Mouse (Mus musculus): ENCODE results near the gene Akap11.

Akap11 gene

DNA sequence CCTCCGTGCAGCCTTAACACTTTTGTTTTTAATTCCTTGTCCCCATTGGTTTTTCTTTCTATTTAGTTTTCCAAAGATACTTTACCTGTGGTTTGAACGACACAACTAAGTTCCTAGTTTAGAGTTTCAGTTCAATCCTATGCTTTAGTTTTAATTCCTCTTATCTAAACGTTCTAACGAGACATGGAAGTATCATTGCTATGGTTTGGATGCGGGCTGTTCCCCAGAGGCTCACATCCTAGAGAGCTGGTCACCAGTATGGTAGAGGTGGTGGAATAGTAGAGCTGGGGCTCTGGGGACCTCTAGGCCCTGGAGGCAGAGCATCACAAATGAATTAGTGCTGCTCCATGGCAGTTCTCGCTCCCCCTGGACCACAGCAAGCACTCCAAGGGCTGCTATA lies 9.7 kb downstream of the Akap11 start:
- DNase-seq, result no peak

DNA sequence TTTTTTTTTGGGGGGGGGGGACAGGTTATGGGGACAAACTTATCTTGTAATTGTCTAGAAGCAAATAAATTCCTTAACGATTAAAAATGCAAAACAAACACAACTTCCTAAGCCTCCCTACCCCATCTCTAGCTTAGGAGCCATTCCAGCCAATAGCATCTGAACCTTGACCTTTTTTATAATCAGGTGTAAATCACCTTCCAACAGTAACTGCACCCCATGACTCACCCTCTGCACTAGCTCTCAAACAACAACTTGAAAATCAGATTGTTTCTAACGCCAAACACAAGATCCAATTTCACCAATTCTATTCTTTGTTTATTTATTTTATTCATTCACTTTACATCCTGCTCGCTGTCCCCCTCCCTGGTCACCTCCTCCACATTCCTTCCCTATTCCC lies 10.1 kb downstream of the Akap11 start:
- no peak for DNase-seq

DNA sequence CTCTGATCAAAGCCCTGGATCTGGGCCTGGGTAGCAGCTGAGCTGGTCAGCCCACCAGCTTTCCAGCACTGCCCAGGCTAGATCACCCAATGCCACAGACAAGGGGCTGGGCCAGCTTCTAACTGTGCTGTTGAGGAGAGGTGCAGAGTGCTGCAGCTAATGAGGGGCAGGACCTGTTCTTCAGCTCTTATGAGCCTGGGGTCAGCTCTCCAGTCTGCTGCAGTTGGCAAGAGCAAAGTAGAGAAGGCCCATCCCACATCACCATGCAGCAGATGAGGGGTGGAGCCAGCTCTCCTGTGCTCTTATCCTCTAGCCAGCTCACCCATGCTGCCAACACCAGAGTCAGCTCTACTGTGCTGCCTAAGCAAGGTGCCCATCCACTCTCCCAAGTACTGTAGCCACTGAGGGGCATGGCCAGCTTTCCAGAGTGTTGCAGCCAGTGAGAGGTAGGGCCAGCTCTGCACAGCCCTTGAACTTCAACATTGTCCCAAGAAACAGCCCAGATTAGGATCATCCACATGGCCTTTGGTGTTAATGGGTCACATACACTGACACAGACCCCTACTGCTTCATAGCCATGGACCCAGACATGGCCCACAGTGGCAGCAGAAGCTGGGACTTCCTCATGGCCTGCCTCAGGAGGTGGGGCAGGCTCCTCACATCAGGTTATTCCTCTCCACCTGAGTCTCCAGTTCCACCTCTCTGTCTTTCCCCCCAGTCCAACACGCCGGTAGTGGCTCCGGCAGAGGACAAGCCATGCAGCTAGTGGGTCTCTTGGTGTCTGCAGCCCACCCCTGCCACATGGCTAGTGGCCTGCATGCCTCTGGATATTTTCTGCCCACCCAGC lies 10.8 kb downstream of the Akap11 start:
- DNase-seq, result peak; percentile 21 to 53

DNA sequence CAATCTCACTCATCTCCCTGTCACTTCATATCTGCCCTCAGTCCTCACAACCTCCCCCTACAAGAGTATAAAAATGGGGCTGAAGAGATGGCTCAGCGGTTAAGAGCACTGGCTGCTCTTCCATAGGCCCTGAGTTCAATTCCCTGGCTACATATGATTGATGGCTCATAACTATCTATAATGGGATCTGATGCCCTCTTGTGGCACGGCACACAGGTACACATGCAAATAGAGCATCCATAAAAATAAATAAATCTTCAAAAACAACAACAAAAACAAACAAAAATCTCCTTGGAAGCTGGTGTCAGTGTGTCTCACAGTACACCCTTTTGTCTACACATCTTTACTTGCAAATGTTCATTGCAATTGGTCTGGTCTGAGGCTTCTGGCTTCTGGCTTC lies 11.5 kb downstream of the Akap11 start:
- DNase-seq, result no peak

DNA sequence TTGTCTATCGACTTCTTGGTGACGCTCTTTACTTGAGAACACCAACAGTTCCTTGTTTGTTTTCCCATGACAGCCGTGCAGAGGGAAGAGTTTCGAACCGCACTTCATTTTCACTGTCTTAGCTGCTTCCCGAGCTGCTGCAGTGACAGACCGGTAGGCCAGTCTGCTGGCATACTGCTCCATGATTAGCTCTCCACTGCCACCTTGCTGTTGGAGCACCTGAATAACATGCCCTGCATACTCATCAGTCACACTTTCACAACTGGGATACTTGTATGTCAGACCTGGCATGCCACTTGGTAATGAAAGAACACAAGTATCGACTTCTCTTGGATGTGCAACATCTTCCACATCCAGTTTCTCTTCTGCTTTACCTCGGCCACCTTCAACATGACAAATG lies 25.9 kb downstream of the Akap11 start:
- peak; percentile 25 to 33 for DNase-seq

DNA sequence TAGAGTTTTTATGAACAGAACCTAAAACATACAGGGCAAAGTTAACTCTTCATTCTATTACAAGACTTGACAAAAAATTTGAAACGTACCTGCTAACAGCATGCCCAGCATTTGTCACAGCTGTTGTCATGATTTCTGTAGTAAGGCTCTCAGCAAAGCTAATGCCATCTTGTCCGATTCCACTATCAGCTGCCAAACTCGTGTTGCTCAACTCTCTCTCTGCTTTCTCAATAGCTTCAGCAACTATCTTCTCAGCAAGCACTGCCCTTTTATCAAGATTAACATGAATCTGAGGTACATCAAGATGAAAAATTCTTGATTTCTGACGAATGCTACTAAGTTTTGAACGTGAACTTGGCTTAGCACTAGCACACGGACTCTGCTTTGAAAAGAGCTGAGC lies 26.8 kb downstream of the Akap11 start:
- DNase-seq, result no peak

DNA sequence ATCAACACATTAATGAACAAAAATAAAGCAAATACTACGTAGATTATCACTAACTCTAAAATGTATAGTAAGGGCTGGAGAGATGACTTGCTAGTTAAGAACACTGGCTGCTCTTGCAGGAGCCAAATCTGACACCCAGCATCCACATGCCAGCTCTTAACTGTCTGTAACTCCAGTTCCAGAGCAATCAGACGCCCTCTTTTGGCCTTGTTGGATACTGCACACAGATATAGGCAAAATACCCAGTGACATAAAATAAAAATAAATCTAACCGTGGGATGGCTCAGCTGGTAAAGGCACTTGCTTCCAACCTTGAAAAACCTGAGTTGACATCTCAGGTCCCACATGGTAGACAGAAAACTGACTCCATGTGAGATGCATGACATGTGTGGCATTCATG lies 36.0 kb downstream of the Akap11 start:
- DNase-seq, result no peak

DNA sequence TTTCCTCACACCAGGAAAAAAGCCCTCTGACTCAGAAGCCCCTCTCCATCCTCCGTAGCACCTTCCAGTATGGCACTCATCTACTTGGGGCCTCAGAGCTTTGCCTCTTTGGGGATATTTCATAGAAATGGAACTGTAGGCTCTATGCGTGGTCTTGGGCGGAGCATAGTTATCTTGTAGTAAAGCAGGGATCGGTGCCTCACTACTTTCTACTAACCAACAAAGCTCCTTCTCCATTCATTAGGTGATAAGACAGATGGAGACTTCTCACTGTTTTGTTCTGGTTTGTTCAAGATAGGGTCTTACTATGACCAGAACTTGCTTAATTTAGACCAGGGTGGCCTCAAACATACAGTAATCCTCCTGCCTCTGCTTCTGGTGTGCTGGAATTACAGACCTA lies 39.9 kb downstream of the Akap11 start:
- no peak for DNase-seq

DNA sequence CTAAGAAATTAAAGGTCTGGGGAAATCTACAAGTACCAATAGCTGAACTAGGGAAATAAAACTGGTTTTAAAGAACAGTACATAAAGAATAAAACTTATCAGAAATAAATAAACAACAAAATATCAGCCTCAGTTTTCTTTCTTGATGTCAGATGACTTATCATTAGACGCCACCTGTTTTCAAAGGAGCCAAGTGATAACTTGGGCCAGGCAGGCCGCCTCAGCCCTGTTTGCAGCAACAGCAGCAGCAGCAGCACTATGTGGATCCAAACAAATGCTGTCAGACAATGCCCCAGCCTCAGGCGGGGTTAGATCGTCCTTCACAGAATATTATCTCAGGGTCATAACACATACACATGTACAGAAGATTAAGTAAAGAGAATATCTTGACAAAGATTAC lies 41.4 kb downstream of the Akap11 start:
- no peak for DNase-seq

DNA sequence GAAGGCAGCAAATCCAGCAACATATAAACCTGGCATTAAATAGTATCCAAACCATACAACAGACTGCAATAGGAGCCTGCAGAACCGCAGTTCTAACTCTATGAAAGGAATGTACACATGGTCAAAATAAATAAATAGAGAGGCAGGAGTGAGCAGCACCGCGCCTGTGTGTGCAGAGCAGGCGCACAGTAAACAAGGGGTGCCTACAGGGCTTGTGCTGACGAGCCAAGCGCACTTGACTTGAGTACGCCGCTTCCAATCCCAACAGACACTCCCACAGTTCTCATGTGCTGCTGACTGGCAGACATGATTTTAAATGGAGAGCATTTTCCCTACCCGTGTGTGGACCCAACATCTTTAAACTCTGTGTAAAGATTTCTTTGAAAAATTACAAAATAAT lies 44.0 kb downstream of the Akap11 start:
- no peak for DNase-seq

DNA sequence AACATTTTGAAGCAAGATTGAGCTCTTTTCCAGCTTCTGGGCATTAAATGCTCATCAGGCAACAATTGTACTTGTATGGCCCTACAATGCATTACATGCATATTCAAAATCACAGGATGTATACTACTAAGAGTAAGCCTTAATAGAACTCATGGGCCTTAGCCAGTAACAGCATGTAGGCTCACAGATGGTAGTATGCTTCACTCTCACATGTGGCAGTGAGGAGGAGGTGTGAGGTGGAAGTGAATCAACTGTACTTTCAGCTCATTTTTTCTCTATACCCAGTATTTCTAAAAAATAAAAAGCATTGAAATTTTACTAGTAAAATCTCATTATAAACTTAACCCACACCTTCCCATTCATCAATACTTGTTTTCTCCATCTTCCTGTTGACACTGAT lies 45.2 kb downstream of the Akap11 start:
- DNase-seq, result no peak

DNA sequence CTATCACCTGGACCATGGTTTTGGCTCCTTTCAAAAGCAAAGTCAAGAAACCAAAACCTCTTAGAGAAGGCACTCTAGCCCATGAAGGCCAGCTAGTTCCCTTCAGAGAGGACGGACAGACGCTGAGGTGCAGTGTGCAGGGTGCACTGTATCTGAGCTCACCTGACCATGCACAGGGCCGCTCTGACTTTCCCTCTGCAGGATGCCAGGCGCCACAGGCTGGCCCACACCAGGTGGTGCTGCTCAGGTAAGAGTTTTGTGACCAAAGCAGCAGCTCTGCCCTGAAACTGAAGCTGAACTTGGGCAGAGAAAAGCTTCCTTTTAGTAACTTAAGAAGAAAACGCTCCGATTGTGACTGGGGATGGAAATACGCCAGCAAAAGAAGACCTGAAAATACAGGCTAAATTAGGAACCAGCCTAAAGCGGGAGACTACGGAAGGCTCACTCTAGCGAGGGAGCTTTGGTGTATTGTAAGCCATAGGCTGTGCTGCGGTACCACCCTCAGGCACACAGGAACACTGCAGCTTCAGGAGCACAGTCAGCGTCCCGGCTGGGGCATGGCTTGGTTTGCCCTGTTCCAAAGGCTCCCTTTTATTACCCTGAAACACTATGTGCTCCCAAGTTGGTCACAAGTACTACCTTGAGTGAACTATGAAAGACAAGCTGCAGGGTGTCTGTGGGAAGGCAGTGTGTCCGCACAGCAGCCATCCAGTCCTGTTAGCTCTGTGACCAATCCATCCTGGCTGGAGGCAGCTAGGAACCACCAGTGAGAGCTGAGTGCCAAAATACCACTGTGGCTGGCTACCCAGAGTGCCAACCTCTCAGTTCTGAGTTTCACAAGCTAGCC lies 54.0 kb downstream of the Akap11 start:
- DNase-seq, result peak; percentile 54 to 67

DNA sequence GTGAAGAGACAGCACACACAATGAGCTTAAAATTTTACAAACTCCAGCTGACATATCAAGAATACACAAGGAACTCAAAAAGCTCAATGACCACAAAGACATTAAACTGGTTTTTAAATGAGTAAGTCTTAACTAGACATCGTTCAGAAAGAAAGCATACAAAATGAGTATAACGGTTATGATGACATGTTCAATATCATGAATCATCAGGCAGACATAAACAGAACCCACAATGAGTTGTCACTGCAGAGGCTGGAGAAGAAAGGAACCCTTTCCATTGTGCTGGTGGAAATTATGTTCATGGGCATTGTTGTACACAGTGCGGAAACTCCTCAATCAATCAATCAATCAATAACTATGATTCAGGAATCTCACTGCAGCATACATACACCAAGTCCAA lies 62.5 kb downstream of the Akap11 start:
- DNase-seq, result no peak

DNA sequence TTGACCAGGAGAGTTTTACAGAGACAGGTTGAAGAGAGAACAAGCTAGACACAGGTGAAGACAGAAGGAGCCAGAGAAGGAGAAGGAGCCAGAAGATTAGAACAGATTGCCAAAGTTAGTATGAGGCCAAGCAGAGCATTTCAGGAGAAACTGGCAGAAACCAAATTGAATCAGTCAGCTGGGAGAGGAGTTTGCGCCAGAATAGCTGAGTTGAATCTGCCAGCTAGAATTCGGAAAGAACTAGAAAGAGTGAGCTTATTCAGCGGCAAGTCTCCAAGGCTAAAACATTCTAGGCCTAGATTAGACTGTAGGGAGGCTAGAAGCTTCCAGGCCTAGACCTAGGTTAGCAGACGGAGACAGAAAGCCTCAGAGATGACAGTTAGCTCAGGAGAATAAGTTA lies 65.9 kb downstream of the Akap11 start:
- no peak for DNase-seq

DNA sequence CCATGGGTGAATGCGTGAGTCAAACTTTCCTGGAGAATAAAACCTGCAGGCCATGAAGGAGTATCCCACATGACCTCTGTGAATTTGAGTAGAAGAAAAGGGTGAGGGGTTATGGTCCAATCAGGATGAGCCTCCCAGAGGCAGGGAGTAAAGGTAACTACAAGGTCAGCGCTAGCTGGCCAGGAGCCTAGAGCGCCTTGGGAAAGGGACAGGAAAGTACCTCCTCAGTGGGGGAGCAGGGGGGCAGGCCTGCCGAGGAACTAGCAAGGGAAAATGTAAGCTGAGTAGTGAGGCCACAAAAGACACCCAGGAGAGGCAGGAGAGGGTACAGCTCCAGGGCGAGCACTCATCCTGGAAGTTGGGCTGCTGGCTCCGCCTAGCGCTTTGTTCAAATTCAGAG lies 67.6 kb downstream of the Akap11 start:
- DNase-seq, result peak; percentile 39 to 77

DNA sequence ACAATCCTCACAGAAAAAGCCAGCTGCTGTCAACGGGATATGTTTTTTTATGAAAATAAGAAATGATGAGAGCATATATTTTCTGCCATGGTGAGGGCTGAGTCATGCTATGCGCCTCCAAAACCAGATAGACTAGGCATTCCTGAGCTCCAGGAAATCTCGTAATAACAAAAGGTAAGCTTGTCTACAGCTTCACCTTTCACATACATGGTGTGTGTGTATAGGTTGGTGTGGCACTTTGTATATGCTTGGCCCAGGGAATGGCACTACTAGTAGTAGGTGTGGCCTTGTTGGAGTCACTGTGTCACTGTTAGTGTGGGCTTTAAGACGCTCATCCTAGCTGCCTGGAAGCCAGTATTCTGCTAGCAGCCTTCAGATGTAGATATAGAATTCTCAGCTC lies 68.6 kb downstream of the Akap11 start:
- DNase-seq, result no peak

DNA sequence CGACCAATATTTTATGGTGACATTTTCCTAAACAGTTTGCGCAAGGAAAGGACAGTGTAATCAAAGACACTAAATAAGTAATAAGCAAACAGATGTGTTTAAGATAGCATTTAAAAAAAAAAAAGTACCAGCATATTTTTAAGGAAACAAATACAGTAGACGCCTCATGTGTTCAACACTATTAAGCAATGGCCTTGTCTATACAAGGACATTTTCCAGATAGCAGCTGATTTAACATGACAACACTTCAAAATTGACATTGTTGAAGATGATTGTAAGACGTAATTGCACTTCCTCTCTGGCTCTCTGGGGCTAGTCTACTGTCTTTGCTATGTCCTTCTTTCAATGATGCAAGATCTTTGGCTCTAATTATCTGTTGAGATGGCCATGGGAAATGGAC lies 72.3 kb downstream of the Akap11 start:
- DNase-seq, result no peak

DNA sequence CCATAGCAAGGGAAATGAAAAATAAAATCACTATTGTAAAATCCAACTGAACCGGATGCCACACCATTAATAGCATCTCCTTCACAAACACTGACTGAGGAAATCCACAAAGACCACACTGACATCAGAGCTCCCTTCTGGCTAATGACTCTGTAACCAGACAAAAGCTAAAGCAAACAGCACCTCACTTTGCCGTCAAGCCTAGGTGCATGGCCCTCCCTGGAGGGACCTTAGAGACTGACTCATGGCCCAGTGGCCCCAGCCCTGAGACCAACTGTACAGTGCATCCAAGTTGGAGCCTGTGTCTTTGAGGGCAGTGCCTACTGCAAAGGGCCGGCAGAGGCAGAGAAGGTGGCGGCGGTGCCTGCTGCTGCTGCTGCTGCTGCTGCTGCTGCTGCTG lies 77.5 kb downstream of the Akap11 start:
- DNase-seq, result no peak

DNA sequence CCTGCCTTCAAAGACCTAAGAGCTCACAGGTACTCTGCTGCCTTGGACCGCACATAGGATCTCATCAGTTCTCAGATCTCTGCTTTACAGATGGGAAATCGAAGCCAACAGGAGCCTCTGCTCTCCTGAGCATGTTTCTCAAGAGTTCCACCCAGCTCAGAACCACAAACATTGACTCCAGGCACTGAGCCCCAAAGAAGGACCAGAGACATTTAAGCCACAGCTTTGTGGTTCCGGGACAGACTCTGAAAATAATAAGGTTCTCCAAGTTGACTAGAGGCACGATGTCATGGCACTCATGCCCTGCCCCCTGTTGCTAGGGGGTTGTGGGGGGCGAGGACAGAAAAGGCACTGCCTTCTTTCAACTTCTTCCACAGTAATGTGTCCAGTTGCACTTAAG lies 77.9 kb downstream of the Akap11 start:
- no peak for DNase-seq

DNA sequence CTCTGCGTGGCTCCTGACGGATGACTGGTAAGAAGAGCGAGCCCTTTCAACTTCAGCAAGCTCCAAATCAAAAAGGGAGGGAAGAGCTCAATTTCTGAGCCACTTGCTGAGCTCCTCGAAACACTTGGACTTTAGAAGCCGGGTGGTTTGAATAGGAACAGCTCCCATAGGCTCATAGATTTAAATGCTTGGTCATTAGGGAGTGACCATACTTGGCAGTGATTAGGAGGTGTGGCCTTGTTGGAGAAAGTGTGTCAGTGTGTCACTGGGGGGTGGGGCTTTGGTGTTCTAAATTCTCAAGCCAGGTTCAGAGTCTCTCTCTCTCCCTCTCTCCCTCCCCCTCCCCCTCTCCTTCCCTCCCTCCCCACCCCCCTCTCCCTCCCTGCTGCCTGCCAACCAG lies 81.6 kb downstream of the Akap11 start:
- DNase-seq, result no peak

DNA sequence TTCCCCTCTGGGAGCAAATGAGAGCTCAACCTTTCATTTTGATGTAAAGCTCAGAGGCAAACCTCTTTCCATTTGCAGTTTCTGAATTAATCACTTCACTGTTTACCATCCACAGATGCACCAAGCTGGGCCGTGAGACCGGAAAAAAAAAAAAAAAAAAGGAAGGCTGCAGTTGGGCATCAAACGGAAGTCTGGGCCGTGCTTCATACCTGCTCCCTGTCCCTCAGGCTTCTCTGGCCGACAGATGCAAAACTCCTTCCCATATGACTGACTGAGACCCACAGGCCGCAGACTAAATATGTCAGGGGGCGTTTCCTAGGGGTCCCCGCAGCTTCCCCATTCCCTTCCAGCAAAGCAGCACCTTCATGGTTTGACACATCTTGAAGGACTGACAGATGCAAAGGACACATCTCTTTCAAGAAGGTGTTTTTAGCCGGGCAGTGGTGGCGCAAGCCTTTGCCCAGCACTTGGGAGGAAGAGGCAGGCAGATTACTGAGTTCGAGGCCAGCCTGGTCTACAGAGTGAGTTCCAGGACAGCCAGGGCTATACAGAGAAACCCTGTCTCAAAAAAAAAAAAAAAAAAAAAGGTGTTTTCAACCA lies 87.7 kb downstream of the Akap11 start:
- DNase-seq, result no peak

DNA sequence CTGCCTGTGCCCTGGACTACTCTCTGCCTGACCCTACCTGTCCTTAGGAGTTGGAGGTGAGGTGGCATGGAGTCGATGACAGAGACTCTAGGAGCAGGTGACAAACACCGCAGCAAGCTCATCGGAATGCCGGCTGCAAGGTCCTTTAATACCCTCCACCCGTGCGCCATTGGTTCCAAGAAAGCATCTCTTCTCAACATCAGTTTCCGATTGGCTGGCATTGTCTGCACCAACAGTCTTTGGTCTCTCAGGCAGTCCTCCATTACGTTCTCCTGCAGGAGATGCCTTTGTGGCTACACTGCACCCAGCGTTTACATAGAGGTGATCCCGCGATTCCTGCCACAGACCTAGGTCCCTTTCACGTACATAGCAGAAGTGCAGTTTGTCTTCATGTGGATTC lies 88.6 kb downstream of the Akap11 start:
- DNase-seq, result no peak

DNA sequence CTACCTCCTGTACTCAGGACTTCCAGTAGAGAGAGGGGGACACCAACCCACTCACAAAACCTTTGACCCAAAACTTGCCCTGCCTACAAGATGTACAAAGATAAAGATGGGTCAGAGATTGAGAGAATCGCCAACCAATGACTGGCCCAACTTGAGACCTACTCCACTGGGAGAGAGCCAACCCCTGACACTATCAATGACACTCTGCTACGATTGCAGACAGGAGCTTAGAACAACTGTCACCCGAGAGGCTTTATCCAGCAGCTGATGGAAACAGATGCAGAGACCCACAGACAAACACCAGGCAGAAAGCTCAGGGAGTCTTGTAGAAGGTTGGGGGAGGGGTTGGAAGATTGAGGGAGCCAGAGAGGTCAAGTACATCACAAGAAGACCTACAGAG lies 89.1 kb downstream of the Akap11 start:
- DNase-seq, result no peak

Measured in kidney, postnatal 25 days (tissue).